Mouse (Mus musculus): ENCODE results near the gene Cmc1. TPM values are rescaled to one million over a fixed set of nuclear protein-coding genes. Genes with fewer than 3 reads are reported as not detected.

Gene Cmc1
- polyA plus RNA-seq, 1 experiment from 2014 or later, result 44.3 TPM

DNA sequence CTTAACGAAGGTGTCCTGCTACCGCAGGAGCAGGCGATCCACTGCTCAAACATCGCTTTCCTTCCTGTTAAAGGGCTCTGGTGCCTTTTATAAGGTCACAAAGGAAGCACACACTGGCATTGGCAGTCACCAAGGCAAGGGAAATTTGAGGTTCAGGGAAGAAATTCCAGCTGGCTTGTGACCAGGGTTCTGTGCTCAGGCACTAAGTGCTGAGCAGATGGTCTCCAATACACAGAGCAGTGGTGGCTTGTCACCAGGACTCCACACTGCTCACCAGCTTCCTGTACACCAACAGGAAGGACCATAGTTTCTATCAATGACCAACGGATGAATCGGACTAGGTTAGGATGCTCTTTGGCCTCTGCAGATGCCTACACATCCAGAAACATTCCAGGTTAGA, 79.5 kb downstream of the Cmc1 start:
- Histone ChIP-seq H3K36me3 (peaks cover 53% of the 10 kb centered on the region), H3K9ac (no peak overlapping the region), H3K4me3 (no peak overlapping the region), H3K27ac (ENCODE audit: poor library complexity, severe bottlenecking) (no peak overlapping the region), H3K27me3 (replicated peaks) (no peaks in the 10 kb centered on the region), H3K4me2 (no peak overlapping the region), H3K4me1 (replicated peaks) (no peaks in the 10 kb centered on the region), H3K9me3 (replicated peaks) (no peaks in the 10 kb centered on the region)
- WGBS, result 88% methylated on average over 6 of the region's 6 CpGs
- ATAC-seq (ENCODE audit: insufficient number of reproducible peaks, low FRiP score), result no peak

DNA sequence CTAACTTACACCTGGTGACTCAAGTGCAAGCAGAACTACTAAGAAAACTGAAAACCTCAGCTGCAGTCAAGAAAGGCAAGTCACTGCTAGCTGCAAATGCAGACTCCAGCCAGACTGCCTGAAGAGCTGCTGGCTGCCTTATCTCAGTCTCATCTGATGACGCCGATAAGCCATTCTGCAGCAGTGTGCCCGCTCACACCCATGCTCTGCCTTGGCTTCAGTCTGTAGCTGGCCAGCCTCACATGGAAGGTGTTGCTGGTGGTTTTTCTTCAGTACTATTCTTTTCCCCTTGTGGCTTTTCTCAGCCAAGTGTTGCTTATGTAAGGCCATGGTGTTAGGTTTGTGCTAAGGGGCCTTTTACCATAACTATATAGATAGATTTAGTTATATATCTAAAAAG, 90.9 kb downstream of the Cmc1 start:
- Histone ChIP-seq H3K4me2 (no peak overlapping the region), H3K9me3 (replicated peaks) (no peaks in the 10 kb centered on the region), H3K27me3 (replicated peaks) (no peaks in the 10 kb centered on the region), H3K36me3 (peaks cover 41% of the 10 kb centered on the region), H3K4me3 (no peak overlapping the region), H3K9ac (no peak overlapping the region), H3K27ac (ENCODE audit: poor library complexity, severe bottlenecking) (no peak overlapping the region), H3K4me1 (replicated peaks) (no peaks in the 10 kb centered on the region)
- ATAC-seq (ENCODE audit: insufficient number of reproducible peaks, low FRiP score), result no peak
- 90% methylated on average over 3 of the region's 3 CpGs for WGBS

DNA sequence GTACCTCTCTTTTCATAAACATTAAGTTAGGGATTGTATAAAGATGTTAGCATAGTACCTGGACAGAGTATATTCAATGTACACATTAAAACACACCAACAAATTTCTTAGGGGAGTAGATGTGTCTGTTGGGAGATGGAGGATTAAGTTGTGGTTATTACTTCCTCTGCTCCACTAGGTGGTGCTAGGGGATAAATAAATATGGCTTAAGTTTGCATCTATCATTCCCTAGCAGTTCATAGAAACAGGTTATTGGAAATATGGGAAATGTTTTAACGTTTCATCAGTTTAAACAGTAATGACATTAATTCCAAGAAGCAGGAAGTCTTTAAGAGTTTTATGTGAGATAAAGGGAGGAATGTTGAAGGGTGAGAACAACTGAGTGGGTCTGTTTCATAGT, 96.7 kb downstream of the Cmc1 start:
- no peaks in the 10 kb centered on the region for H3K27me3 ChIP-seq (replicated peaks)
- H3K27ac ChIP-seq (ENCODE audit: poor library complexity, severe bottlenecking), result no peak overlapping the region
- WGBS, result 47% methylated on average over 1 of the region's 1 CpGs
- peaks cover 39% of the 10 kb centered on the region for H3K36me3 ChIP-seq
- no peaks in the 10 kb centered on the region for H3K9me3 ChIP-seq (replicated peaks)
- no peaks in the 10 kb centered on the region for H3K4me1 ChIP-seq (replicated peaks)
- no peak overlapping the region for H3K4me3 ChIP-seq
- H3K4me2 ChIP-seq, result no peak overlapping the region
- ATAC-seq (ENCODE audit: insufficient number of reproducible peaks, low FRiP score), result no peak
- no peak overlapping the region for H3K9ac ChIP-seq

DNA sequence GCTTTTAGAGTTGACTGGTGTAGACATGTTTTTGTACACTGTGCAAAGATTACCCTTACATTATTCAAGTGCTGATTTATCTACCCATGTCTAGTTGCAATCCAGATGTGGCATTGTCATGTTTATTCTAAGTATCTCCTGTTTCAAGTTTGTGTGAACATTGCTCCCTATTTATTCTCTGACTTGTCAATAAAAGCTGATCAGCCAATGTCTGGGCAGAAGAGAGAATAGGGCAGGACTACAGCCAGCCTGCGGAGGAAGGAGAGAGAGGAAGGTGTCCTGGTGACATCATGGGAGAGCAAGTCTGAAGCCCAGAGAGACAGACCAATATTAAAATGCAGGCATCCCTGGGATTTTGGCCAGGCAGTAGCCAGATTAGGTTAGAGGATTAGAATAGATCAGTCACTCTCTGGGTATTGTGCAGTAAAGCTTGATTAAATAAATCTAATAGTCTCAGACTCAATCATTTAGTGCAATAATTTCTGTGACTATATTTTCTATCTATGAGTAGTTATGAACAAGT, 104.9 kb downstream of the Cmc1 start:
- 45% methylated on average over 1 of the region's 1 CpGs for WGBS
- H3K27ac ChIP-seq (ENCODE audit: poor library complexity, severe bottlenecking), result no peak overlapping the region
- peaks cover 10% of the 10 kb centered on the region for H3K4me1 ChIP-seq (replicated peaks)
- peaks cover 11% of the 10 kb centered on the region for H3K36me3 ChIP-seq
- H3K27me3 ChIP-seq (replicated peaks), result no peaks in the 10 kb centered on the region
- ATAC-seq (ENCODE audit: insufficient number of reproducible peaks, low FRiP score), result no peak
- no peaks in the 10 kb centered on the region for H3K9me3 ChIP-seq (replicated peaks)
- no peak overlapping the region for H3K9ac ChIP-seq
- no peak overlapping the region for H3K4me3 ChIP-seq
- H3K4me2 ChIP-seq, result no peak overlapping the region

DNA sequence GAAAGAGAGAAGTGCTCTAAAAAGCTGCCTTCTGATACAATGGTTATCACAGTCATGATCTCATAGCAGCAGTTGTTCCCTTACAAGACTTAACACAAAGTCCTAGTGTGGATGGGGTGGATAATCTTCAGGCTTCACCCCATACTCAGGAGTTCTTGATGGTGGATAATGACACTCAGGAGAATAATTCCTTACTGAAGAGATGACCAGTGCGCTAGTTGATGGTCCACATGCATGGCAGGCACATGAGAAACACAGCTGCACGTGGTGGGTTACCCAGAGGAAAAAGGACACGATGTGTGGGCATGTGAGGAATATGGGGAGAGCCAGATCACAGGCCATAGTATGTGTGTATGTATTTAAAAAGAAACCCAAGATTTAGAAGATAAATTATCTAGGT, 106.4 kb downstream of the Cmc1 start:
- ATAC-seq (ENCODE audit: insufficient number of reproducible peaks, low FRiP score), result no peak
- H3K36me3 ChIP-seq, result peaks cover 7% of the 10 kb centered on the region
- WGBS, result 94% methylated on average over 3 of the region's 3 CpGs

DNA sequence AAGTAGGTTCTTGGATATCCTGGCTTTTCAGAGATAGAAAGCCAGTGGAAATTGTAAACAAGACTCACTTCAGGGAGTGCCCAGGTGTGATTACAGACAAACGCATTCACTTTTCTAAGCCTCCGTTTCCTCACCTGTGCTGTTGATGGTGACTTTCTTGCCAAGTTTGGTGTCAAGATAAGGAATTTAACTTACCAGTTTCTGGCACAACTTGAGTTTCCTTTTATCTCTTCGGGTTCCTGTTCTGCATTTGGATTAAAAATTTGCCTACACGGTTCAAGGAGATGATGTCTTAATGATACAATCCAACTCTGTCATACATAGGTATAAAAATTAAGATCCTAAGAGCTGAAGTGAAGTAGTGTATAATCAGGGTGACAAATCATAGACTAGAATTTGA, 107.2 kb downstream of the Cmc1 start:
- H3K9ac ChIP-seq, result no peak overlapping the region
- no peak overlapping the region for H3K4me2 ChIP-seq
- no peak overlapping the region for H3K4me3 ChIP-seq
- ATAC-seq (ENCODE audit: insufficient number of reproducible peaks, low FRiP score), result no peak
- peaks cover 10% of the 10 kb centered on the region for H3K4me1 ChIP-seq (replicated peaks)
- WGBS, result 85% methylated on average over 4 of the region's 4 CpGs
- H3K36me3 ChIP-seq, result peaks cover 4% of the 10 kb centered on the region; the same call in 1 of the 2 replicates
- no peak overlapping the region for H3K27ac ChIP-seq (ENCODE audit: poor library complexity, severe bottlenecking)
- H3K27me3 ChIP-seq (replicated peaks), result no peaks in the 10 kb centered on the region
- no peaks in the 10 kb centered on the region for H3K9me3 ChIP-seq (replicated peaks)

More for the DNA sequence above, 106.4 kb downstream of the Cmc1 start:
- no peaks in the 10 kb centered on the region for H3K27me3 ChIP-seq (replicated peaks)
- H3K4me1 ChIP-seq (replicated peaks), result peaks cover 10% of the 10 kb centered on the region
- no peak overlapping the region for H3K4me2 ChIP-seq
- H3K4me3 ChIP-seq, result no peak overlapping the region
- no peak overlapping the region for H3K27ac ChIP-seq (ENCODE audit: poor library complexity, severe bottlenecking)
- H3K9me3 ChIP-seq (replicated peaks), result no peaks in the 10 kb centered on the region
- H3K9ac ChIP-seq, result no peak overlapping the region

DNA sequence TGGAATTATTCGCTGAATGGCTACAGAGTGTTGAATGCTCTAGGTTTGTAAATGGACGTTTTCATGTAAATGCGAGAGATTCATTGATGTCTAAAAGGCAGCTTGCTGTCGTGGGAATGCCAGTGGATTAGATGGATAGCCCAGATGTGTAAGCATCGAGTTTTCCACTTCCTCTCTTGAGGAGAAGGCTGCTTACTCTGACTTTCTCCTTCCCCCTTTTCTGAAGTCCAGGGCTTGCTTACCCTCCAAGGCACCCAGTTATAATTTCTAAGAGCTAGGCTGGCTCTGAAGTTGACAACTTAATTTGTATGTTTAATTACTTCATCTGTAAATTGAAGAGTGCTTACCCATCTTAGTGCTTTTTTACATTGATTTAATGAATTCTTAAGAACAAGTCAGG, 108.3 kb downstream of the Cmc1 start:
- 34% methylated on average over 5 of the region's 5 CpGs for WGBS
- Histone ChIP-seq H3K27ac (ENCODE audit: poor library complexity, severe bottlenecking) (no peak overlapping the region), H3K4me2 (peak overlapping the region; percentile 76)

DNA sequence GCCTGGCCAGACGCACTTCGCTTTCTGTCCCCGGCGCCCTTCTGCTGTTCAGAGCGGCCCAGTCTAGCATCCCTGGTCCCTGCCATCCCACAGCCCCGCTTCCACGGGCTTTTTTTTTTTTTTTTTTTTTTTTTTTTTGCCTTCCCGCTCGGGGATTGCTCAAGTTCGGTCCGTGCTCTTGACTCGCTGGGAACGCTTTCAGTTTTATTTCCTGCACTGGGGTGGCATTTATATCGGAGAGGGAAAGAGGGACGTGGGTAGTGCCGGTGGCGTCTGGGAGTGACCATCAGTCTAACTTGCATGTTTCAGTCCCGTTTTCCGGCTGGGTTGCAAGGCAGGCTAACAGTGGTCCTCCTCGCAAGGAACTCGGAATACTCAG, 109.0 kb downstream of the Cmc1 start:
- WGBS, result 1% methylated on average over 21 of the region's 21 CpGs
- peak overlapping the region; percentile 76 for H3K4me2 ChIP-seq
- H3K9ac ChIP-seq, result peak overlapping the region; percentile 80
- peak overlapping the region; percentile 91 for H3K4me3 ChIP-seq
- peaks cover 10% of the 10 kb centered on the region for H3K4me1 ChIP-seq (replicated peaks)
- ATAC-seq (ENCODE audit: insufficient number of reproducible peaks, low FRiP score), result no peak
- H3K9me3 ChIP-seq (replicated peaks), result no peaks in the 10 kb centered on the region
- H3K27ac ChIP-seq (ENCODE audit: poor library complexity, severe bottlenecking), result peak overlapping the region; percentile 94
- H3K36me3 ChIP-seq, result no peaks in the 10 kb centered on the region; the same call in 1 of the 2 replicates
- H3K27me3 ChIP-seq (replicated peaks), result no peaks in the 10 kb centered on the region

More for the DNA sequence above, 108.3 kb downstream of the Cmc1 start:
- Histone ChIP-seq H3K9ac (peak overlapping the region; percentile 80), H3K4me1 (replicated peaks) (peaks cover 10% of the 10 kb centered on the region), H3K27me3 (replicated peaks) (no peaks in the 10 kb centered on the region), H3K36me3 (no peaks in the 10 kb centered on the region; the same call in 1 of the 2 replicates), H3K4me3 (peak overlapping the region; percentile 91), H3K9me3 (replicated peaks) (no peaks in the 10 kb centered on the region)
- no peak for ATAC-seq (ENCODE audit: insufficient number of reproducible peaks, low FRiP score)

DNA sequence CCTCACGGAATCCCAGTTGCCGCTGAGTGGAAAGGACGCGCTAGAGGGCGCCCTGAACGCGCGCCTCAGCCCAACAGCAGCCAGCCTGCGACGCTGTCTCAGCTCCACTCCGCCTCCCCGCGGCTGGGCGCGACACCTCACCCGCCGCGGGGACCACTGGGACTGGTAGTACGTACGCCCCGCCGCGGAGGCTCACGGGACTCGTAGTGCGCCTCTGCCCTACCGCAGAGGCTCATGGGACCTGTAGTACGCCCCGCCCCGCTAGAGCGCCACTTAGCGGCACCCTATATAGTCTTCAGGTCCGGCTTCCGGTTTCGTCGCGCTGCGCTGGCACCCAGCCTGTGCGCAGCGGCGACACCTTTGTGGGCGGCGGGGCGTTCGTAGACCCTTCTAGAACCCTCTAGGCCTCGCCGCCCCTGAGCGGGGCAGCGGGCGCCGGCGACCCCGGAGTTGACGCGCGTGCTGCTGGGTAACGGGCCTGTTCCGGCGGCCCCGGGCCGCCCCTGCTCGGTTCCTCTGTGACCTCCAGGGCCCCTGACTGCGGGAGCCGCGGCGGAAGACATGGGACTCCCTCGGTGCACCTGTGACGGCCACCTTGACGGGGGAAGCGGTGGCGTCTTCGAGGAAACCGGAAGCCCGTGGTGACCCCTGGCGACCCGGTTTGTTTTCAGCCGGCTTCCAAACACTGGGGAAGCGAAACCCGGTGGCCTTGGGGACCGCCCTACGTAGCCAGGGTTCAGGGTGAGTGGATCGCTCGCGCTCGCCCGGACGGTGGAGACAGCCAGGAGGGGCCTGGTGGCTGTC, 109.6 kb downstream of the Cmc1 start, which contains the start of gene Azi2:
TSS of gene Azi2 (plus strand) at position 282 of the 804 bp plus-strand sequence.
- peak; percentile 99 for ATAC-seq (ENCODE audit: insufficient number of reproducible peaks, low FRiP score)
- peak within 1 kb of the TSS; percentile 80 for H3K9ac ChIP-seq
- no peaks in the 10 kb centered on the region; the same call in 1 of the 2 replicates for H3K36me3 ChIP-seq
- H3K27ac ChIP-seq (ENCODE audit: poor library complexity, severe bottlenecking), result peak within 1 kb of the TSS; percentile 94
- peak within 1 kb of the TSS; percentile 76 for H3K4me2 ChIP-seq
- peaks cover 10% of the 10 kb centered on the region for H3K4me1 ChIP-seq (replicated peaks)
- peak within 1 kb of the TSS; percentile 91 for H3K4me3 ChIP-seq
- H3K27me3 ChIP-seq (replicated peaks), result no peaks in the 10 kb centered on the region
- H3K9me3 ChIP-seq (replicated peaks), result no peaks in the 10 kb centered on the region
- under 1% methylated on average over 86 of the region's 87 CpGs for WGBS

DNA sequence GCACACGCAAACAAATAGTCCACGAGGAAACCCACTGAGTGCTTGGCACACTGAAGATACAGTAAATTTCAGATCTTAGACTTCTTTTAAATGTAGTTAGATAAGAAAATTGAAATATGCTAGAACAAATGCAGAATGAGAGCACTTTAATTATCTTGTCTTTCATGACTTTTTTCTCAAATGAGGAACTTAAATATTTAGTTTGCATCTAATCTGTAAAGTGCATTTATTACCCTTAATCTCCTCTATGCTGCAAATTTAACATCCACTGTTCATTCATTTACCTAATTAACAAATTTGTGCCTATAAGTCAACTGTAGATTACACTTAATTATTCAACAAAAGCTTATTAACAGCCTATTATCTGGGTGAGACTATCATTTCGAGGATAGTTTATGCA, 115.0 kb downstream of the Cmc1 start:
- H3K4me2 ChIP-seq, result no peak overlapping the region
- no peaks in the 10 kb centered on the region for H3K36me3 ChIP-seq
- no peaks in the 10 kb centered on the region for H3K27me3 ChIP-seq (replicated peaks)
- H3K4me3 ChIP-seq, result no peak overlapping the region
- no peak overlapping the region for H3K9ac ChIP-seq
- no peak for ATAC-seq (ENCODE audit: insufficient number of reproducible peaks, low FRiP score)
- H3K27ac ChIP-seq (ENCODE audit: poor library complexity, severe bottlenecking), result no peak overlapping the region
- WGBS, result 83% methylated on average over 3 of the region's 3 CpGs
- H3K4me1 ChIP-seq (replicated peaks), result no peaks in the 10 kb centered on the region
- H3K9me3 ChIP-seq (replicated peaks), result no peaks in the 10 kb centered on the region

DNA sequence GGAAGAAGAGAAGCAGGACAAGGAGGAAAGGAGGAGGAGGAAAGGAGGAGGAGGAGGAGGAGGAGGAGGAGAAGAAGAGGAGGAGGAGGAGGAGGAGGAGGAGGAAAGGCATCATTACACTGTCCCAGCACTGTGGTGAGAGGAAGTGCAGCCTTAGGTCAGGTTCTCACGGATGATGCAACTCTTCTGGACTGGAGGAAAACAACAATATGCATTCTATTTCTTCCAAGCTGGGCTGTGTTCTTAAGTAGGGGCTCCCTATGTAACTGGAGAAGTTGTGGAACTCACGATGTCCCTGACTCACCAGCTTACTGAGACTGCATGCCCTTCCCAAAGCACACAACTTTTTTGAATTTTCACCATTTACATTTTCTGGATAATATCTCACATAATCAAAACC, 118.3 kb downstream of the Cmc1 start:
- no peak overlapping the region for H3K4me3 ChIP-seq
- H3K4me2 ChIP-seq, result no peak overlapping the region
- H3K9me3 ChIP-seq (replicated peaks), result no peaks in the 10 kb centered on the region
- H3K27me3 ChIP-seq (replicated peaks), result no peaks in the 10 kb centered on the region
- H3K4me1 ChIP-seq (replicated peaks), result no peaks in the 10 kb centered on the region
- ATAC-seq (ENCODE audit: insufficient number of reproducible peaks, low FRiP score), result no peak
- no peaks in the 10 kb centered on the region for H3K36me3 ChIP-seq
- WGBS, result 39% methylated on average over 2 of the region's 2 CpGs
- no peak overlapping the region for H3K9ac ChIP-seq
- no peak overlapping the region for H3K27ac ChIP-seq (ENCODE audit: poor library complexity, severe bottlenecking)

All from heart, embryonic 12.5 days (tissue).